Mouse (Mus musculus): ENCODE measurements around the gene Ank3. TPM values are rescaled to one million over a fixed set of nuclear protein-coding genes. Genes with fewer than 3 reads are reported as not detected.
A peak's percentile ranks its signal among the peaks of the same experiment; 100 is the strongest.

Gene Ank3
- total and polyA plus RNA-seq, 2 experiments from 2014 or later: 56.7 to 267 TPM

DNA sequence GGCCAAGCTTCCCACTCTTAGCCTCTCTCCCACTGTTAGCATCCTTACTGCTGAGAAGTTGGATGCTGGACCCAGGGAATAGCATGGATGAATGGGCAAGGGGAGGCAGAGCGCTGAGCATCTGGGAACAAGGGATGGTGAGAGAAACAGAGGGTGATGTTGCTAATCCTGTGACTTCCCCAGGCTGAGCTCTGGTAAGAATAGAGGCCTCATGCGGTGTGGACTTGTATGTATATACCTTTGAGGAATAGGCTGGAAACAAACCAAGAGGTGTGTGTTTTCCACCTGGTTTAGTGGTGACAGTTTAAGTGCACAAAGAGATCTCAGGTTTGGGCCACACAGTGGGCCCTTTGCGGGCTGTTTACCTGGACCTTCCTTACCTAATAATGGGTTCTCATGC is 517.0 kb downstream of the Ank3 start:
- no peak for TF ChIP-seq CTCF (IDR thresholded peaks at IDR 0.05; ENCODE audit: low read depth)
- peaks cover 16% of the 10 kb centered on the region; the same call in 1 of the 2 replicates for H3K36me3 ChIP-seq (ENCODE audit: insufficient read depth)
- no peak overlapping the region for H3K9ac ChIP-seq
- no peak overlapping the region for H3K4me3 ChIP-seq (ENCODE audit: low read depth, low read length)
- no peaks in the 10 kb centered on the region for H3K4me1 ChIP-seq (ENCODE audit: insufficient read depth)
- H3K4me2 ChIP-seq (ENCODE audit: low read depth): no peak overlapping the region
- WGBS: 72% methylated on average over 3 of the region's 3 CpGs
- H3K27me3 ChIP-seq (ENCODE audit: insufficient read depth, low read length): no peaks in the 10 kb centered on the region
- H3K9me3 ChIP-seq (ENCODE audit: low read length): no peaks in the 10 kb centered on the region
- no peak for DNase-seq
- ATAC-seq: no peak
- H3K27ac ChIP-seq (ENCODE audit: low read depth, low read length): no peak overlapping the region

DNA sequence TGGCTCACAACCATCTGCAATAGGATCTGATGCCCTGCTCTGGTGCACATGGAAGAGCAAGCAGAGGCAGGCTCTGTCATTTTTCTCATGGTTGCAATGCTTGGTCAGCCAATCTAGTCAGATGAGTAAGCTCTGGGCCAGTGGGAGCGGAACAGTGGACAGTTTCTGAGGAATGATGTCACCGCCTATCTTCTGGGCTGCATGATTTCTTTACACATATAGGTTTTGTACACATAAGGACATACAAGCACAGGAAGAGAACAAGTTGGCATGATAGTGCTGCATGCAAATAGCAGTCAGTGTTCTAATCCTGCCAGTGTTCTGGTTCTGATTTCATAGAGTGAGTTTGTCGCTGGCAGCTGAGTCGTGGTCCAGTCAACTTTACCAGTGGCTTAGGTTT is 517.6 kb downstream of the Ank3 start:
- ATAC-seq: no peak
- H3K4me3 ChIP-seq (ENCODE audit: low read depth, low read length): no peak overlapping the region
- H3K4me2 ChIP-seq (ENCODE audit: low read depth): no peak overlapping the region
- H3K9me3 ChIP-seq (ENCODE audit: low read length): no peaks in the 10 kb centered on the region
- DNase-seq: no peak
- 92% methylated on average over 4 of the region's 4 CpGs for WGBS
- H3K4me1 ChIP-seq (ENCODE audit: insufficient read depth): no peaks in the 10 kb centered on the region
- TF ChIP-seq CTCF (IDR thresholded peaks at IDR 0.05; ENCODE audit: low read depth): no peak
- H3K27me3 ChIP-seq (ENCODE audit: insufficient read depth, low read length): no peaks in the 10 kb centered on the region
- H3K36me3 ChIP-seq (ENCODE audit: insufficient read depth): peaks cover 14% of the 10 kb centered on the region; the same call in 1 of the 2 replicates
- no peak overlapping the region for H3K9ac ChIP-seq
- H3K27ac ChIP-seq (ENCODE audit: low read depth, low read length): no peak overlapping the region

DNA sequence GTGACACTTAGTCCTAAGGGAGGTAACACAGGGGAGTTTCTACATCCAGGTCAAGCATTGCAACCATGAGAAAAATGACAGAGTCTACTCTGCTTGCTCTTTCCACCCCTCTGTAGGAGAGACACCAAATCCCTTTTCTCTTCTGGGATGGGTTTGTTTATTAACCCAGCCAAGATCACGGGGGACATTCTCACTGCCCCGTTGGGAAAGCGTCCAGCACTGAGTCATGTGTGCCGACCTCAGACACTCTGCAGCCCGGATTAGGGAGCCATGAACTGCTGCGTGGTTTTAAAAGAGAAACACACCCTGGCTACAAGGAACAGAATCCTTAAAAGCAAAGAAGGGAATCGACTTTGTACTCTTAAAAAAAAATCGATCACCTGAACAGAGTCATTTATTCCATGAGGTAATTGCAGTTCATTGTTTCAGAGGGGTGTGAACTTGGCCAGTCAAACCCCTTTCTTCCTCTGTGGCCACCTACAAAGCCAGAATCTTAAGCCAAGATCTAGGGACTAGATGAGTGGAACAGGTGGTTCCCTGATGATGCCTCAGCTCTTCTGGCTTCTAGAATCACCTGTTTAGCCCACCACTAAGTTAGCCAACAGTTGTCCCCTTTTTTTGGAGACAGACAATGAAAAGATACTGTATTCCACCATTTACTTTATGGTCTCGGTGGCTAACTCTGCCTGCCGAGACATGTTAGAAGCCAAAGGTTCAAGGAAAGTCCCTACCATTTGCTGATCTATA is 518.3 kb downstream of the Ank3 start:
- H3K4me1 ChIP-seq (ENCODE audit: insufficient read depth): no peaks in the 10 kb centered on the region
- no peak for ATAC-seq
- H3K4me3 ChIP-seq (ENCODE audit: low read depth, low read length): no peak overlapping the region
- H3K4me2 ChIP-seq (ENCODE audit: low read depth): no peak overlapping the region
- H3K27ac ChIP-seq (ENCODE audit: low read depth, low read length): no peak overlapping the region
- H3K27me3 ChIP-seq (ENCODE audit: insufficient read depth, low read length): no peaks in the 10 kb centered on the region
- no peak overlapping the region for H3K9ac ChIP-seq
- no peak for DNase-seq
- TF ChIP-seq CTCF (IDR thresholded peaks at IDR 0.05; ENCODE audit: low read depth): no peak
- 75% methylated on average over 10 of the region's 10 CpGs for WGBS
- H3K36me3 ChIP-seq (ENCODE audit: insufficient read depth): peaks cover 11% of the 10 kb centered on the region; the same call in 1 of the 2 replicates
- no peaks in the 10 kb centered on the region for H3K9me3 ChIP-seq (ENCODE audit: low read length)

DNA sequence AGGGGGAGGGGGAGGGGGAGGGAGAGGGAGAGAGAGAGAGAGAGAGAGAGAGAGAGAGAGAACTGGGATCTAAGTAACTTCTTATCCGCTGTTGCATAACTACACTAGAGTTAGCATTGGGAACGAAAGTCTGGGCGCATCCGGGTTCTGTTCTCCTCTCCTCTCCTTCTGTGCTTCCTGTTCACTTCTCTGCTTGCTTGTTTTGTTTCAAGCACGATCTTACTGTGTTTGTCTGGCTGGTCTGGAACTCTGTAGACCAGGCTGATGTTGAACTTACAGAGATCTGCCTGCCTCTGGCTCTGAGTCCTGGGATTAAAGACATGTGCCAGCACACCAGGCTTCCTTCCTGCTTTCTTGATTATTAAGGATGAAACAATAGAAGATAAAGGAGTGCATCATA is 519.1 kb downstream of the Ank3 start:
- 0 out of 2 replicates have a peak, but pooled peaks cover 11% of the 10 kb centered on the region for H3K36me3 ChIP-seq (ENCODE audit: insufficient read depth)
- no peaks in the 10 kb centered on the region for H3K27me3 ChIP-seq (ENCODE audit: insufficient read depth, low read length)
- H3K9ac ChIP-seq: no peak overlapping the region
- TF ChIP-seq CTCF (IDR thresholded peaks at IDR 0.05; ENCODE audit: low read depth): no peak
- H3K4me1 ChIP-seq (ENCODE audit: insufficient read depth): no peaks in the 10 kb centered on the region
- no peak overlapping the region for H3K4me2 ChIP-seq (ENCODE audit: low read depth)
- no peak overlapping the region for H3K4me3 ChIP-seq (ENCODE audit: low read depth, low read length)
- DNase-seq: no peak
- H3K9me3 ChIP-seq (ENCODE audit: low read length): no peaks in the 10 kb centered on the region
- H3K27ac ChIP-seq (ENCODE audit: low read depth, low read length): no peak overlapping the region
- ATAC-seq: no peak
- 89% methylated on average over 5 of the region's 5 CpGs for WGBS

DNA sequence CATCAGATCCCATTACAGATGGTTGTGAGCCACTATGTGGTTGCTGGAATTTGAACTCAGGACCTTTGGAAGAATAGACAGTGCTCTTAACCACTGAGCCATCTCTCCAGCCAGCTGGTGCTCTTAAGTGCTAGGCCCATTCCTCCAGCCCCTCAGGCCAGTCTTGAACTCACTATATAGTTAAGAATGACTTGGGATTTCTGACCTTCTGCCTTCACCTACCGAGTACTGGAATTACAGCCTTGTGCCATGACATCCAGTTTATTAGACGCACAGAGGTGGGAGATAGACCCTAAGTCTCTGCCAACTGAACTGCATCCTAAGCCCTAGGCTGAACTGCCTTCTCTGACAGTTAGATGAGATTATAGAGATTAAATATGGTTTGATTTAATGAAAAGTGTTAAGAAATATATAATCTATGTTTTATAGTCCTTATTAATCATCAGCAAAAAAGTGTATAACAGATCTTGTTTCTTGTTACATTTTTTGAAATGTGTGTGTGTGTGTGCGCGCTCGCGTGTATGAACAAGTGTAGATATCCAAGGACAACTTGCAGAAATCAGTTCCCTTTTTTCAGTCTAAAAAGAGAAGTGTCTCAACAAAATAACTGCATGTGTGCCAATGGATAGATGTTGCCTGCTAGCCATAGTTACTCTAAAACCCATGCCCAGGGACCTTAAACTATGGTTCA is 520.0 kb downstream of the Ank3 start:
- WGBS: 91% methylated on average over 6 of the region's 6 CpGs
- Histone ChIP-seq H3K36me3 (ENCODE audit: insufficient read depth) (0 out of 2 replicates have a peak, but pooled peaks cover 9% of the 10 kb centered on the region), H3K4me2 (ENCODE audit: low read depth) (no peak overlapping the region), H3K27me3 (ENCODE audit: insufficient read depth, low read length) (no peaks in the 10 kb centered on the region), H3K4me3 (ENCODE audit: low read depth, low read length) (no peak overlapping the region), H3K9me3 (ENCODE audit: low read length) (no peaks in the 10 kb centered on the region), H3K4me1 (ENCODE audit: insufficient read depth) (no peaks in the 10 kb centered on the region), H3K9ac (no peak overlapping the region), H3K27ac (ENCODE audit: low read depth, low read length) (no peak overlapping the region)
- TF ChIP-seq CTCF (IDR thresholded peaks at IDR 0.05; ENCODE audit: low read depth): no peak
- ATAC-seq (no peak), DNase-seq (no peak)

DNA sequence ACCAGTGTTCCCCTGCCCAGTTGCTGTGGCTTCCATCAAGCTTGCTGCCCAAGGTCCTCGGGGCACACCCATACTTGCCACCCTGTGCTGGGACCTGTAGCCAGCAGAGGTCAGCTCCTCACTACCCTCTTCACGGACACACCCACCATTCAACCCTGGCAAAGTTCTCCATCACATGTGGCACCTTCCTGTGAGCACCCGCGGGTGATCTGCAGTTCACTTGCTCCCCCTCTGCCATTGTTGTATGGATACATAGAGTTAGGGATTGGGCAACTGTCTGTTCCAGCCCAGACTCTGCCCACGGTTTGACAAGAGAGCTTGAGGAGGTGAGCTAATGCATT is 520.5 kb downstream of the Ank3 start:
- no peak overlapping the region for H3K4me3 ChIP-seq (ENCODE audit: low read depth, low read length)
- H3K4me1 ChIP-seq (ENCODE audit: insufficient read depth): no peaks in the 10 kb centered on the region
- ATAC-seq (no peak), DNase-seq (no peak)
- no peak for TF ChIP-seq CTCF (IDR thresholded peaks at IDR 0.05; ENCODE audit: low read depth)
- H3K9ac ChIP-seq: no peak overlapping the region
- H3K27me3 ChIP-seq (ENCODE audit: insufficient read depth, low read length): no peaks in the 10 kb centered on the region
- no peak overlapping the region for H3K4me2 ChIP-seq (ENCODE audit: low read depth)
- H3K36me3 ChIP-seq (ENCODE audit: insufficient read depth): 0 out of 2 replicates have a peak, but pooled peaks cover 6% of the 10 kb centered on the region
- 80% methylated on average over 5 of the region's 5 CpGs for WGBS
- H3K9me3 ChIP-seq (ENCODE audit: low read length): no peaks in the 10 kb centered on the region
- no peak overlapping the region for H3K27ac ChIP-seq (ENCODE audit: low read depth, low read length)

DNA sequence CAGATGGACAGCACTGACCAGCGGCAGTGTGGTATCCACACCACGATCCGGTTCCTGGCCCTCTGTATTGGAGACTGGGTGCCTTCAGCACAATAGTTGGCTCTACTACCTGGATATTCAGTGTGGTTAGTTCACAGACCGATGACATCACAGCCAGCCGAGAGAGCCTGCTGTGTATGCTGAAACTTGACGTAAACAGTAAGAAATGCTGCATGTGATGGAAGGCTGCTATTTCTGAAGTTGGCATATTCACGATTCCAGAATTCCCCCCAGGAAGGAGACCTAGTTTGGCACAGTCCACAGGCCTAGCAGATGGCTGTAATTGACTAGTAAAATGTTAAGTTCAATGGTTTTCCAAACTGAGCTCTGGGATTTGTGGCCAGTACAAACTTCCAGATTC is 521.2 kb downstream of the Ank3 start:
- DNase-seq: peak; percentile 51
- no peak overlapping the region for H3K4me2 ChIP-seq (ENCODE audit: low read depth)
- peak; percentile 66 for ATAC-seq

More for the DNA sequence above, 521.2 kb downstream of the Ank3 start:
- Histone ChIP-seq H3K36me3 (ENCODE audit: insufficient read depth) (0 out of 2 replicates have a peak, but pooled peaks cover 6% of the 10 kb centered on the region), H3K4me1 (ENCODE audit: insufficient read depth) (no peaks in the 10 kb centered on the region), H3K9me3 (ENCODE audit: low read length) (no peaks in the 10 kb centered on the region), H3K27me3 (ENCODE audit: insufficient read depth, low read length) (no peaks in the 10 kb centered on the region), H3K27ac (ENCODE audit: low read depth, low read length) (no peak overlapping the region), H3K9ac (no peak overlapping the region), H3K4me3 (ENCODE audit: low read depth, low read length) (no peak overlapping the region)
- WGBS: 62% methylated on average over 7 of the region's 7 CpGs
- no peak for TF ChIP-seq CTCF (IDR thresholded peaks at IDR 0.05; ENCODE audit: low read depth)

Data from forebrain, postnatal 0 days (tissue).